Mouse (Mus musculus) limb, embryonic 11.5 days (tissue): ENCODE measurements at regions not wholly inside any gene's neighbourhood (a gene's known extent, or its start where the extent isn't known, plus 50 kb on each side); places are given as distances from the start of the nearest gene placed in this dataset.

Experiments
- ATAC-seq: fragments of 200-750 bp; cut with Nextera tagmentation; 2 replicates; pipeline ENCODE4 v1.8.0; 2017; ENCODE audit warnings: low read depth; ENCODE audit not compliant: insufficient number of reproducible peaks, low FRiP score, low TSS enrichment
- DNase-seq: peaks from one replicate; pipeline ENCODE4 v3.0.0-alpha.2; 2015; ENCODE audit warnings: low spot score
- H3K27ac ChIP-seq: fragments of 300-500 bp; sonication (generic); replicated peaks from 2 replicates; pipeline ENCODE4 v1.5.1; 2014; ENCODE audit warnings: low read depth, mild to moderate bottlenecking, low read length
- H3K27me3 ChIP-seq: fragments of 300-500 bp; sonication (generic); 2 replicates; pipeline ENCODE4 v1.6.1; 2014; ENCODE audit warnings: mild to moderate bottlenecking, low read length, mixed read lengths; ENCODE audit not compliant: control insufficient read depth, insufficient read depth
- H3K36me3 ChIP-seq: fragments of 300-500 bp; sonication (generic); 2 replicates; pipeline ENCODE4 v1.6.1; 2014; ENCODE audit warnings: mild to moderate bottlenecking, low read length, moderate library complexity, mixed read lengths; ENCODE audit not compliant: control insufficient read depth, insufficient read depth
- H3K4me1 ChIP-seq: fragments of 300-500 bp; sonication (generic); 2 replicates; pipeline ENCODE4 v1.6.1; 2014; ENCODE audit warnings: low read length, mixed read lengths; ENCODE audit not compliant: control insufficient read depth, insufficient read depth
- H3K4me2 ChIP-seq: fragments of 300-500 bp; sonication (generic); 2 replicates; pipeline ENCODE4 v1.6.1; 2014; ENCODE audit warnings: low read depth, mild to moderate bottlenecking, moderate library complexity; ENCODE audit not compliant: severe bottlenecking
- H3K4me3 ChIP-seq: fragments of 300-500 bp; sonication (generic); 2 replicates; pipeline ENCODE4 v1.5.1; 2014; ENCODE audit warnings: low read depth, low read length
- H3K9ac ChIP-seq: fragments of 300-500 bp; sonication (generic); 2 replicates; pipeline ENCODE4 v1.6.1; 2014; ENCODE audit warnings: mild to moderate bottlenecking, low read length
- H3K9me3 ChIP-seq: fragments of 300-500 bp; sonication (generic); 2 replicates; pipeline ENCODE4 v1.6.1; 2016; ENCODE audit warnings: low read length; ENCODE audit not compliant: control insufficient read depth
- WGBS: fragments of 180-500 bp; shearing (Covaris S2); extraction: QIAGEN DNeasy Blood & Tissue Kit; methylation state at CpG from one replicate; pipeline ENCODE4 v1.1.7; 2014; 5-methylcytosine and 5-hydroxymethylcytosine counted together

GRCm38 (mm10) chr11:19554947-19555770, 369.0 kb upstream of the Spred2 start:
- DNase-seq (no peak), ATAC-seq (no peak)
- Histone ChIP-seq H3K27me3 (no peaks in the 10 kb centered on the region), H3K9ac (no peak overlapping the region), H3K4me1 (no peaks in the 10 kb centered on the region), H3K27ac (no peak overlapping the region), H3K4me3 (no peak overlapping the region), H3K4me2 (no peak overlapping the region), H3K36me3 (no peaks in the 10 kb centered on the region), H3K9me3 (no peaks in the 10 kb centered on the region)
- 74% methylated on average over 9 of the region's 9 CpGs for WGBS

- no peak overlapping the region for H3K4me3 ChIP-seq
- no peak overlapping the region for H3K9ac ChIP-seq
- no peak for DNase-seq
- H3K4me2 ChIP-seq = no peak overlapping the region
- no peak for ATAC-seq
- H3K4me1 ChIP-seq = no peaks in the 10 kb centered on the region
- no peaks in the 10 kb centered on the region for H3K36me3 ChIP-seq
- no peak overlapping the region for H3K27ac ChIP-seq
- H3K27me3 ChIP-seq = no peaks in the 10 kb centered on the region
- H3K9me3 ChIP-seq = no peaks in the 10 kb centered on the region
- WGBS = 91% methylated on average over 7 of the region's 7 CpGs
Measured at GRCm38 (mm10) chr11:19560452-19560851, 363.7 kb upstream of the Spred2 start.

GRCm38 (mm10) chr11:19562668-19563067, 361.5 kb upstream of the Spred2 start:
- DNase-seq (no peak), ATAC-seq (no peak)
- 97% methylated on average over 4 of the region's 4 CpGs for WGBS
- Histone ChIP-seq H3K27me3 (no peaks in the 10 kb centered on the region), H3K36me3 (no peaks in the 10 kb centered on the region), H3K9me3 (no peaks in the 10 kb centered on the region), H3K4me1 (no peaks in the 10 kb centered on the region), H3K4me3 (no peak overlapping the region), H3K27ac (no peak overlapping the region), H3K9ac (no peak overlapping the region), H3K4me2 (no peak overlapping the region)

GRCm38 (mm10) chr11:19585228-19585627, 338.9 kb upstream of the Spred2 start:
- no peak overlapping the region for H3K4me2 ChIP-seq
- ATAC-seq = no peak
- WGBS = 77% methylated on average over 7 of the region's 7 CpGs

GRCm38 (mm10) chr11:19592506-19593355, 331.4 kb upstream of the Spred2 start:
- Histone ChIP-seq H3K9ac (no peak overlapping the region), H3K4me2 (no peak overlapping the region), H3K27me3 (no peaks in the 10 kb centered on the region), H3K27ac (no peak overlapping the region), H3K4me1 (no peaks in the 10 kb centered on the region), H3K36me3 (no peaks in the 10 kb centered on the region), H3K4me3 (no peak overlapping the region), H3K9me3 (no peaks in the 10 kb centered on the region)
- ATAC-seq (no peak), DNase-seq (no peak)
- WGBS = 79% methylated on average over 6 of the region's 6 CpGs

More at GRCm38 (mm10) chr11:19585228-19585627, 338.9 kb upstream of the Spred2 start:
- no peak overlapping the region for H3K27ac ChIP-seq
- no peak for DNase-seq
- H3K4me3 ChIP-seq = no peak overlapping the region
- no peak overlapping the region for H3K9ac ChIP-seq
- no peaks in the 10 kb centered on the region for H3K36me3 ChIP-seq
- H3K4me1 ChIP-seq = no peaks in the 10 kb centered on the region
- H3K9me3 ChIP-seq = no peaks in the 10 kb centered on the region
- no peaks in the 10 kb centered on the region for H3K27me3 ChIP-seq

GRCm38 (mm10) chr11:19595107-19595506, 329.1 kb upstream of the Spred2 start:
- H3K9ac ChIP-seq = no peak overlapping the region
- ATAC-seq (no peak), DNase-seq (no peak)
- no peaks in the 10 kb centered on the region for H3K4me1 ChIP-seq
- no peaks in the 10 kb centered on the region for H3K27me3 ChIP-seq
- H3K4me2 ChIP-seq = no peak overlapping the region
- H3K9me3 ChIP-seq = no peaks in the 10 kb centered on the region
- WGBS = 97% methylated on average over 4 of the region's 4 CpGs
- no peak overlapping the region for H3K4me3 ChIP-seq
- H3K36me3 ChIP-seq = no peaks in the 10 kb centered on the region
- H3K27ac ChIP-seq = no peak overlapping the region

- no peak for DNase-seq
- no peaks in the 10 kb centered on the region for H3K4me1 ChIP-seq
- H3K4me2 ChIP-seq = no peak overlapping the region
- no peaks in the 10 kb centered on the region for H3K36me3 ChIP-seq
- no peaks in the 10 kb centered on the region for H3K27me3 ChIP-seq
- no peak overlapping the region for H3K9ac ChIP-seq
- H3K4me3 ChIP-seq = no peak overlapping the region
- ATAC-seq = no peak
- H3K27ac ChIP-seq = no peak overlapping the region
- H3K9me3 ChIP-seq = no peaks in the 10 kb centered on the region
Measured at GRCm38 (mm10) chr11:19596336-19596735, 327.8 kb upstream of the Spred2 start.

- H3K9ac ChIP-seq = no peak overlapping the region
- H3K4me1 ChIP-seq = no peaks in the 10 kb centered on the region
- no peak overlapping the region for H3K4me2 ChIP-seq
- DNase-seq (no peak), ATAC-seq (no peak)
- H3K36me3 ChIP-seq = no peaks in the 10 kb centered on the region
- no peak overlapping the region for H3K27ac ChIP-seq
- 88% methylated on average over 9 of the region's 9 CpGs for WGBS
- H3K27me3 ChIP-seq = no peaks in the 10 kb centered on the region
- no peaks in the 10 kb centered on the region for H3K9me3 ChIP-seq
- no peak overlapping the region for H3K4me3 ChIP-seq
Measured at GRCm38 (mm10) chr11:19599433-19599832, 324.7 kb upstream of the Spred2 start.
